Mouse (Mus musculus): ENCODE data around the gene Mgp. TPM values are rescaled to one million over a fixed set of nuclear protein-coding genes. Genes with fewer than 3 reads are reported as not detected.

Mgp gene
- polyA plus RNA-seq, 1 experiment from 2014 or later, result 632 TPM

DNA sequence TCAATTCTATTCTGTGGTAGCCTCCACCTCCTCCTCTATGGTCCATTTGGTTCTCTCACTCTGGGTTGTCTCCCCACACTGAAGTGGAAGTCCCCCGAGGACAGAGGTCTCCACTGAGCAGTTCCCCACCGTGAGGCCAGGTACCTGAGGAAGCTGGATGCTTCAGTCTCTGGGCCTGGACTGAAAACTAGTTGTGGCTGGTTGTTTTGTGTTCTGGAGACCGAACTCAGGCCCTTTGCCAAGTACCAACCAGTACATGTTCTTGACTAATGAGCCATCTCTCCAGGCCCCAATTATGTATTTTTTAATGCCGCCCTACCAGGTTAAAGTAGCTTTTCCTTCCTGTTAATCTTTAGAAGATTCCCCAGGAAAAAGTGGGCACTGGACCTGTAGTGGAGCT, 23.3 kb downstream of the Mgp start:
- Histone ChIP-seq H3K4me1 (ENCODE audit: control insufficient read depth, insufficient read depth, low read length) (peaks cover 16% of the 10 kb centered on the region), H3K4me3 (ENCODE audit: low read length) (no peak overlapping the region), H3K27me3 (ENCODE audit: control insufficient read depth, insufficient read depth, low read length) (no peaks in the 10 kb centered on the region), H3K36me3 (ENCODE audit: control insufficient read depth, insufficient read depth) (no peaks in the 10 kb centered on the region), H3K9me3 (replicated peaks; ENCODE audit: control insufficient read depth, low read length) (no peaks in the 10 kb centered on the region), H3K27ac (ENCODE audit: low read length) (no peak overlapping the region), H3K4me2 (ENCODE audit: low read depth, low read length) (no peak overlapping the region), H3K9ac (ENCODE audit: low read length) (no peak overlapping the region)
- ATAC-seq (replicated peaks; ENCODE audit: extremely low read depth, insufficient read depth, low FRiP score), result no peak
- WGBS, result 71% methylated on average over 4 of the region's 4 CpGs

DNA sequence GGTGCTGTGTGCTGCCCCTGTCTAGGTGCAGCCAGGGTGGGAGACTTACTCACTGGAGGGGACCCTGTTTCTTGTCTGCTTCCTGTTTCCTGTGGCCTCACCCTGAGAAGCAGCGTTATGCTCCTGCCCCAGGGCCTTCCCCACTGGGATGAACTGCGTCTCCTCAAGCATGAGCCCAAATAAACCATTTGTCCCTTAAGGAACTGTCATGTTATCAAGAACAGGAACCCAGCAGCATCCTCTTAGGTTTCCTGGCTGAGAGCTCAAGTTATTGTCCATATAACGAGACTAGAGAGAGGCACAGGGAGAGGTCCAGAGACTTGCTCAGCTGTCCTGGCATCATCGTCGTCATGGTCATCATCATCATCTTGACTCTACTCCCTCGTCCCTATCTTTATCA, 25.4 kb downstream of the Mgp start:
- no peaks in the 10 kb centered on the region for H3K36me3 ChIP-seq (ENCODE audit: control insufficient read depth, insufficient read depth)
- H3K4me1 ChIP-seq (ENCODE audit: control insufficient read depth, insufficient read depth, low read length), result peaks cover 1% of the 10 kb centered on the region; the same call in 1 of the 2 replicates
- no peak overlapping the region for H3K4me3 ChIP-seq (ENCODE audit: low read length)
- WGBS, result 64% methylated on average over 6 of the region's 6 CpGs
- H3K9ac ChIP-seq (ENCODE audit: low read length), result no peak overlapping the region
- H3K27ac ChIP-seq (ENCODE audit: low read length), result no peak overlapping the region
- H3K4me2 ChIP-seq (ENCODE audit: low read depth, low read length), result no peak overlapping the region
- no peaks in the 10 kb centered on the region for H3K9me3 ChIP-seq (replicated peaks; ENCODE audit: control insufficient read depth, low read length)
- 0 out of 2 replicates have a peak, but pooled peaks have one; percentile 30 for ATAC-seq (replicated peaks; ENCODE audit: extremely low read depth, insufficient read depth, low FRiP score)
- no peaks in the 10 kb centered on the region for H3K27me3 ChIP-seq (ENCODE audit: control insufficient read depth, insufficient read depth, low read length)

- Histone ChIP-seq H3K9me3 (replicated peaks; ENCODE audit: control insufficient read depth, low read length) (no peaks in the 10 kb centered on the region), H3K4me1 (ENCODE audit: control insufficient read depth, insufficient read depth, low read length) (no peaks in the 10 kb centered on the region; the same call in 1 of the 2 replicates), H3K27ac (ENCODE audit: low read length) (no peak overlapping the region), H3K27me3 (ENCODE audit: control insufficient read depth, insufficient read depth, low read length) (no peaks in the 10 kb centered on the region), H3K4me2 (ENCODE audit: low read depth, low read length) (no peak overlapping the region), H3K9ac (ENCODE audit: low read length) (no peak overlapping the region), H3K4me3 (ENCODE audit: low read length) (no peak overlapping the region), H3K36me3 (ENCODE audit: control insufficient read depth, insufficient read depth) (no peaks in the 10 kb centered on the region)
- 84% methylated on average over 5 of the region's 5 CpGs for WGBS
- ATAC-seq (replicated peaks; ENCODE audit: extremely low read depth, insufficient read depth, low FRiP score), result no peak
Measured at GRCm38 (mm10) chr6:136848971-136849370, 26.7 kb downstream of the Mgp start.

GRCm38 (mm10) chr6:136848399-136848798, 27.2 kb downstream of the Mgp start:
- no peak overlapping the region for H3K4me3 ChIP-seq (ENCODE audit: low read length)
- H3K36me3 ChIP-seq (ENCODE audit: control insufficient read depth, insufficient read depth), result no peaks in the 10 kb centered on the region
- 81% methylated on average over 8 of the region's 8 CpGs for WGBS
- H3K27me3 ChIP-seq (ENCODE audit: control insufficient read depth, insufficient read depth, low read length), result no peaks in the 10 kb centered on the region
- H3K9me3 ChIP-seq (replicated peaks; ENCODE audit: control insufficient read depth, low read length), result no peaks in the 10 kb centered on the region
- no peak overlapping the region for H3K4me2 ChIP-seq (ENCODE audit: low read depth, low read length)
- no peaks in the 10 kb centered on the region; the same call in 1 of the 2 replicates for H3K4me1 ChIP-seq (ENCODE audit: control insufficient read depth, insufficient read depth, low read length)
- no peak overlapping the region for H3K27ac ChIP-seq (ENCODE audit: low read length)
- no peak overlapping the region for H3K9ac ChIP-seq (ENCODE audit: low read length)
- no peak for ATAC-seq (replicated peaks; ENCODE audit: extremely low read depth, insufficient read depth, low FRiP score)

DNA sequence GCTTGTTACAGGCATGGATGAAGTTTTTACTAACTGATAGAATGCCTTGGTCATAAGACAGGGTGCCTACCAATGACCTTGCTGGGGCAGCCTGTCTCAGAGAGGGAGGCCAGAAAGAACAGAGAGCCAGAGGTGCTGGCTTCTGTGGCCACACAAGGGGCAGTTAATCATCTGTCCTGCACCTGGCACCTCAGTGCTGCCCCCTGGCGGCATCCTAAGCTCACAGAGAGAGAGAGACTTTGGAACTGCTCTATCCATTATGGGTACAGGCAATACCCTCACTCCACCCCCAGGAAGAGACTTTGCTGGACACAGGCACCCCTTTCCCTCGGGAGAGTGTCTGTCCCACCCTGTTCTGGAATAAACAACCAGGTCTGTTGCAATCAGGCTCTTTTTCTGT, 27.8 kb downstream of the Mgp start:
- ATAC-seq (replicated peaks; ENCODE audit: extremely low read depth, insufficient read depth, low FRiP score), result no peak
- Histone ChIP-seq H3K27ac (ENCODE audit: low read length) (no peak overlapping the region), H3K4me3 (ENCODE audit: low read length) (no peak overlapping the region), H3K4me2 (ENCODE audit: low read depth, low read length) (no peak overlapping the region), H3K9me3 (replicated peaks; ENCODE audit: control insufficient read depth, low read length) (no peaks in the 10 kb centered on the region), H3K27me3 (ENCODE audit: control insufficient read depth, insufficient read depth, low read length) (no peaks in the 10 kb centered on the region), H3K4me1 (ENCODE audit: control insufficient read depth, insufficient read depth, low read length) (no peaks in the 10 kb centered on the region; the same call in 1 of the 2 replicates), H3K36me3 (ENCODE audit: control insufficient read depth, insufficient read depth) (no peaks in the 10 kb centered on the region), H3K9ac (ENCODE audit: low read length) (no peak overlapping the region)
- WGBS, result 27% methylated on average over 2 of the region's 2 CpGs

DNA sequence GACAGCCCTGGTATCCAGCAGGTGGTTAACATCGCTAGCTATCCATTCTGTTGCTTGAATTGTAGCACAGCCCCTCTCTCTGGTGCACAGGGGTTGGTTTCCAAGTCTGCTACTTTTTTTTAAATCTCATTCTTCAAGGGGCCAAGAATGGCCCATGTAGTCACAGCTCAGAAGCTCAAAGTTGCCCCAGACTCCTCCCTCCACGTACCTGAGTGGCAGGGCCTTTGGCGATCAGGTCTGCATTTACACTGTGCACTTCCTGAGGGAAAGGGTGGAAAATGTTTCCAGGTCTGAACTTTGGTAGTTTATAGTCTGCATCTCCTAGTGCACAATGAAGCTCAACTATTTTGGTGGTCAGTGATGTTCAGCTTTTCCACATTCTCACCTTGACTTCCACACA, 28.4 kb downstream of the Mgp start:
- Histone ChIP-seq H3K9ac (ENCODE audit: low read length) (no peak overlapping the region), H3K9me3 (replicated peaks; ENCODE audit: control insufficient read depth, low read length) (no peaks in the 10 kb centered on the region), H3K4me3 (ENCODE audit: low read length) (no peak overlapping the region), H3K27ac (ENCODE audit: low read length) (no peak overlapping the region), H3K36me3 (ENCODE audit: control insufficient read depth, insufficient read depth) (no peaks in the 10 kb centered on the region), H3K4me2 (ENCODE audit: low read depth, low read length) (no peak overlapping the region), H3K27me3 (ENCODE audit: control insufficient read depth, insufficient read depth, low read length) (no peaks in the 10 kb centered on the region), H3K4me1 (ENCODE audit: control insufficient read depth, insufficient read depth, low read length) (no peaks in the 10 kb centered on the region; the same call in 1 of the 2 replicates)
- WGBS, result 91% methylated on average over 3 of the region's 3 CpGs
- ATAC-seq (replicated peaks; ENCODE audit: extremely low read depth, insufficient read depth, low FRiP score), result no peak

DNA sequence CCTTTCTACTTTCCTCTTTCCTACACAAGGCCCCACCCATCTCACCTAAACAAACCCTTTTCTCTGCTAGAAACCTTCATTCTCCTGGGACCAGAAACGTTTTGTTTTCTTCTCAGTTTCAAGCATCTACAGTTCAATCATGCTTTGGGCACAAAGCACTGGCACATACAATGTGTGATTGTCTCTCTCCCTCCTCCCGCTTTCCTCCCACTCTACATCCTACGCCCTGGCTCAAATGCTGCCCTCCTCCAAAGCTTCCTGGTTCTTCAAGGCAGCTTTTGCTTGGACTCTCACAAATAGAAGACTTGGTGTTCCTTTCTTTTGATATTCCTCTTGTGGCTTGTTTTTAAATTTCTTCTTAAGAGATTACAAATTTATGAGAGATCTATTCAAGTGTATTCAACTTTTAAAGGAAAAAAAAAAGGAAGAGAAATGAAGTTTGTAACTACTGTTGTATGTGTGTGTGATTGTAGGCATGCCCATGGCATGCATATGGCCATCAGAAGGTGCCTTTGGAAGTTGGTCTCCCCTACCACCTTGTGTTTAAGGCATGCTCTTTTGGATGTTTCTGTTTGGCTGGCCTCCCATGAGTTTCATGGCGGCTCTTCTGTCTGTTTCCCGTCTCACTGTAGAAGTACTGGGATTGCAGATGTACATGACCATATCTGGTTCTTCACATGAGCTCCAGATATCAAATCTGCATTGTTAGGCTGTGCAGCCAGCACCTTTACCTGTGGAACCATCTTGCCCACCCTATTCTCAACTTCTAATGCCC, 29.7 kb downstream of the Mgp start:
- Histone ChIP-seq H3K27ac (ENCODE audit: low read length) (no peak overlapping the region), H3K36me3 (ENCODE audit: control insufficient read depth, insufficient read depth) (no peaks in the 10 kb centered on the region), H3K4me1 (ENCODE audit: control insufficient read depth, insufficient read depth, low read length) (no peaks in the 10 kb centered on the region; the same call in 1 of the 2 replicates), H3K4me3 (ENCODE audit: low read length) (no peak overlapping the region), H3K9ac (ENCODE audit: low read length) (no peak overlapping the region), H3K9me3 (replicated peaks; ENCODE audit: control insufficient read depth, low read length) (no peaks in the 10 kb centered on the region), H3K4me2 (ENCODE audit: low read depth, low read length) (no peak overlapping the region), H3K27me3 (ENCODE audit: control insufficient read depth, insufficient read depth, low read length) (no peaks in the 10 kb centered on the region)
- WGBS, result 71% methylated on average over 5 of the region's 5 CpGs
- no peak for ATAC-seq (replicated peaks; ENCODE audit: extremely low read depth, insufficient read depth, low FRiP score)

GRCm38 (mm10) chr6:136844903-136845302, 30.7 kb downstream of the Mgp start:
- H3K9ac ChIP-seq (ENCODE audit: low read length), result no peak overlapping the region
- H3K9me3 ChIP-seq (replicated peaks; ENCODE audit: control insufficient read depth, low read length), result no peaks in the 10 kb centered on the region
- H3K27ac ChIP-seq (ENCODE audit: low read length), result no peak overlapping the region
- H3K27me3 ChIP-seq (ENCODE audit: control insufficient read depth, insufficient read depth, low read length), result no peaks in the 10 kb centered on the region
- H3K4me1 ChIP-seq (ENCODE audit: control insufficient read depth, insufficient read depth, low read length), result no peaks in the 10 kb centered on the region
- H3K4me2 ChIP-seq (ENCODE audit: low read depth, low read length), result no peak overlapping the region
- WGBS, result 58% methylated on average over 2 of the region's 2 CpGs
- no peak for ATAC-seq (replicated peaks; ENCODE audit: extremely low read depth, insufficient read depth, low FRiP score)
- no peaks in the 10 kb centered on the region for H3K36me3 ChIP-seq (ENCODE audit: control insufficient read depth, insufficient read depth)
- H3K4me3 ChIP-seq (ENCODE audit: low read length), result no peak overlapping the region

DNA sequence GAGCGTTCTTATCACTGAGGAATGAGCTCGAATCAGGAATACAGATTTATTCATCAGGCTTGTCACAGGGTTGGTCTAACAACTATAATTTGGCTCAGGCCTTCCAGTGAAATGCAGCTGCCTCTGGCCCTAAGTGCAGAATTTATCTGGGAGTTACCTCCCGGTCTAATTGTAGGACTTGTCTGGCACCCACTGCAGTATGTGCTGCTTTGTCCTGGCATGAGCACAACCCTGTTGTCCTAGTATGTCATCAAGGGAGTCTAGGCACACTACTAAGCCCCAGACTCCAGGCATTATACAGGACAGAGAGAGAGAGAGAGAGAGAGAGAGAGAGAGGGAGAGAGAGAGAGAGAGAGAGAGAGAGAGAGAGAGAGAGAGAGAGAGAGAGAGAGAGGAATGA, 38.3 kb downstream of the Mgp start:
- ATAC-seq (replicated peaks; ENCODE audit: extremely low read depth, insufficient read depth, low FRiP score), result no peak; the same call in 1 of the 2 replicates
- H3K36me3 ChIP-seq (ENCODE audit: control insufficient read depth, insufficient read depth), result no peaks in the 10 kb centered on the region
- WGBS, result 69% methylated on average over 3 of the region's 3 CpGs

More for the DNA sequence above, 38.3 kb downstream of the Mgp start:
- H3K4me1 ChIP-seq (ENCODE audit: control insufficient read depth, insufficient read depth, low read length), result no peaks in the 10 kb centered on the region
- no peak overlapping the region for H3K27ac ChIP-seq (ENCODE audit: low read length)
- H3K4me3 ChIP-seq (ENCODE audit: low read length), result no peak overlapping the region
- no peaks in the 10 kb centered on the region for H3K9me3 ChIP-seq (replicated peaks; ENCODE audit: control insufficient read depth, low read length)
- H3K9ac ChIP-seq (ENCODE audit: low read length), result no peak overlapping the region
- no peaks in the 10 kb centered on the region for H3K27me3 ChIP-seq (ENCODE audit: control insufficient read depth, insufficient read depth, low read length)
- no peak overlapping the region for H3K4me2 ChIP-seq (ENCODE audit: low read depth, low read length)

Measured in heart, embryonic 16.5 days (tissue).